ENCODE assay signal across 9 mouse cellular contexts in the genomic region with DNA sequence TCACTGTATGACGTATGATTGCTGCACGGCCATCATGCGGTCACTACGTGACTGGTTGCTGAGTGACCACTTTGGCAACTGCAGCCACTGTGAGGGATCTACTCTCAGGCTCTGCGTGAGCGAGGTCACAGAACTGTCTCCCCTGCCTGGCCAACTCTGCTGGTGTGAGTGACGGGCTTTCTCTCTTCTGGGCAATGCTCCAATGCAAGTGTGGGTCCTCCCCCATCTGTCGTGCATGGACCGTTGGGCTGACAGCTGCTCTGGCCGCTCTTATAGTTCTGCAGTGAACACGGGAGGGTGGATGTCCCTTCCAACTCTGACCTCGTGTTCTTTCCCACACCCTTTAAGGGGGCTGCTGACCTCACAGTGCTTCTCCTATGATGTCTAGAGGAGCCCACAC. TPM values are rescaled to one million over a fixed set of nuclear protein-coding genes. Genes with fewer than 3 reads are reported as not detected.
DNase-seq lines count a peak whose midpoint lies in the region; ATAC-seq lines count a peak whose summit lies in the region.
"Had no signal": no experiment of that assay in that cellular context is flagged by ENCODE, and none has a peak within 500 bp of the region (broad histone marks: within the 10 kb centered on the region; RNA-seq: fewer than 3 reads in every experiment).

No protein-coding gene starts in this region.

- H3K27ac ChIP-seq in embryonic facial prominence, embryonic 14.5 days (replicated peaks; ENCODE audit: low read depth, low read length) = peak overlapping the region; percentile 28; the same call in 1 of the 2 replicates
- H3K27ac ChIP-seq in liver, embryonic 11.5 days (ENCODE audit: low read depth, low read length) = peak overlapping the region; percentile 32

- H3K27me3 ChIP-seq in embryonic facial prominence, embryonic 14.5 days (replicated peaks; ENCODE audit: control insufficient read depth, insufficient read depth, low read length) = no peaks in the 10 kb centered on the region
- H3K27me3 ChIP-seq in liver, embryonic 11.5 days (replicated peaks; ENCODE audit: control insufficient read depth, insufficient read depth, low read length) = no peaks in the 10 kb centered on the region

- H3K9ac ChIP-seq in embryonic facial prominence, embryonic 14.5 days (ENCODE audit: low read depth, low read length) = no peak overlapping the region
- no peak overlapping the region for H3K9ac ChIP-seq in liver, embryonic 11.5 days (ENCODE audit: low read depth, low read length)

- H3K4me3 ChIP-seq in embryonic facial prominence, embryonic 14.5 days (ENCODE audit: low read depth, low read length) = no peak overlapping the region
- no peak overlapping the region for H3K4me3 ChIP-seq in liver, embryonic 11.5 days (ENCODE audit: low read depth, low read length)

- DNase-seq in gastrocnemius, postnatal 14 days = peak; percentile 66
- no peak for DNase-seq in gastrocnemius, adult 8-10 months (ENCODE audit: low spot score in 2 of 2)
- peak; percentile 82 for DNase-seq in embryonic facial prominence, embryonic 14.5 days (ENCODE audit: low spot score)
- DNase-seq in heart, postnatal 14 days = peak; percentile 63 to 68
- no peak for DNase-seq in liver, embryonic 11.5 days (ENCODE audit: low spot score)
- DNase-seq in retina, postnatal 1 day = peak; percentile 93
- no peak for DNase-seq in embryo, embryonic 10.5 days (ENCODE audit: low spot score)
- DNase-seq in B cell, adult 2 months = no peak

- no peaks in the 10 kb centered on the region for H3K36me3 ChIP-seq in embryonic facial prominence, embryonic 14.5 days (ENCODE audit: control insufficient read depth, insufficient read depth, low read length)
- H3K36me3 ChIP-seq in liver, embryonic 11.5 days (ENCODE audit: control insufficient read depth, insufficient read depth, low read length) = no peaks in the 10 kb centered on the region

- 65% methylated on average over 12 of the region's 12 CpGs for WGBS in embryonic facial prominence, embryonic 14.5 days
- 58% methylated on average over 12 of the region's 12 CpGs for WGBS in liver, embryonic 11.5 days

- peaks cover 20% of the 10 kb centered on the region for H3K4me1 ChIP-seq in embryonic facial prominence, embryonic 14.5 days (ENCODE audit: control insufficient read depth, insufficient read depth, low read length)
- H3K4me1 ChIP-seq in liver, embryonic 11.5 days (replicated peaks; ENCODE audit: control insufficient read depth, insufficient read depth, low read length) = peaks cover 74% of the 10 kb centered on the region

- no peak overlapping the region for H3K4me2 ChIP-seq in embryonic facial prominence, embryonic 14.5 days (ENCODE audit: low read depth, low read length)
- no peak overlapping the region for H3K4me2 ChIP-seq in liver, embryonic 11.5 days

- intact Hi-C loops in gastrocnemius, postnatal 14 days (cut with DNase I; ENCODE audit: low total_unique reads) = no loop called here
- intact Hi-C loops in heart, postnatal 14 days (cut with DNase I) = no loop called here

- peak; percentile 56; the same call in 1 of the 2 replicates for ATAC-seq in embryonic facial prominence, embryonic 14.5 days (ENCODE audit: low read depth)
- no peak for ATAC-seq in liver, embryonic 11.5 days (replicated peaks; ENCODE audit: low FRiP score)

- no peaks in the 10 kb centered on the region for H3K9me3 ChIP-seq in embryonic facial prominence, embryonic 14.5 days (ENCODE audit: control insufficient read depth, low read length)
- no peaks in the 10 kb centered on the region for H3K9me3 ChIP-seq in liver, embryonic 11.5 days (ENCODE audit: control insufficient read depth, low read length)

RNA-seq across cellular contexts. Expression of gene Egfl7, which starts 6.4 kb away (rescaled TPM):
- 100 to 1,000 TPM in 1 of 2 experiments, 10 to 100 TPM in 1; 64.1 to 106 TPM for total RNA-seq in gastrocnemius, postnatal 14 days (2021)
- total RNA-seq in gastrocnemius, adult 8-10 months (2022) = 10 to 100 TPM; 28.7 to 37.4 (median 31.6) TPM
- polyA plus RNA-seq in embryonic facial prominence, embryonic 14.5 days (2014; fragmentation: Nextera tagmentation; extraction: Ambion mirVana) = 110 and 119 TPM in 2 replicates
- 100 to 1,000 TPM; 224 to 237 TPM for total RNA-seq in heart, postnatal 14 days (2021)
- polyA plus RNA-seq in liver, embryonic 11.5 days (2014; fragmentation: Nextera tagmentation; extraction: Ambion mirVana) = 161 and 181 TPM in 2 replicates

RNA-seq across cellular contexts. Expression of gene Gm20532, which starts 13.0 kb away (rescaled TPM):
- not detected for total RNA-seq in gastrocnemius, postnatal 14 days (2021)
- total RNA-seq in gastrocnemius, adult 8-10 months (2022) = not detected
- polyA plus RNA-seq in embryonic facial prominence, embryonic 14.5 days (2014; fragmentation: Nextera tagmentation; extraction: Ambion mirVana) = not detected in 2 replicates
- not detected for total RNA-seq in heart, postnatal 14 days (2021)
- polyA plus RNA-seq in liver, embryonic 11.5 days (2014; fragmentation: Nextera tagmentation; extraction: Ambion mirVana) = not detected in 2 replicates
- total RNA-seq: ES-E14 had no signal

RNA-seq across cellular contexts. Expression of gene Agpat2, which starts 30.8 kb away (rescaled TPM):
- total RNA-seq in gastrocnemius, postnatal 14 days (2021) = 1 to 10 TPM; 4.9 to 6.3 TPM
- 1 to 10 TPM; 2.9 to 8.9 (median 5.6) TPM for total RNA-seq in gastrocnemius, adult 8-10 months (2022)
- polyA plus RNA-seq in embryonic facial prominence, embryonic 14.5 days (2014; fragmentation: Nextera tagmentation; extraction: Ambion mirVana) = 25.1 and 26.7 TPM in 2 replicates
- total RNA-seq in heart, postnatal 14 days (2021) = 10 to 100 TPM; 47.8 to 51.8 TPM
- polyA plus RNA-seq in liver, embryonic 11.5 days (2014; fragmentation: Nextera tagmentation; extraction: Ambion mirVana) = 36.1 and 40.1 TPM in 2 replicates

RNA-seq across cellular contexts. Expression of gene Fam69b, which starts 54.9 kb away (rescaled TPM):
- 1 to 10 TPM; 1.4 to 3.1 TPM for total RNA-seq in gastrocnemius, postnatal 14 days (2021)
- total RNA-seq in gastrocnemius, adult 8-10 months (2022) = 1 to 10 TPM; 1.3 to 2.1 (median 1.6) TPM
- polyA plus RNA-seq in embryonic facial prominence, embryonic 14.5 days (2014; fragmentation: Nextera tagmentation; extraction: Ambion mirVana) = 31.1 and 40.1 TPM in 2 replicates
- total RNA-seq in heart, postnatal 14 days (2021) = 10 to 100 TPM; 15.4 to 17.0 TPM
- 10.5 and 11.1 TPM in 2 replicates for polyA plus RNA-seq in liver, embryonic 11.5 days (2014; fragmentation: Nextera tagmentation; extraction: Ambion mirVana)

RNA-seq across cellular contexts. Expression of gene Notch1, which starts 56.9 kb away (rescaled TPM):
- total RNA-seq in gastrocnemius, postnatal 14 days (2021) = 10 to 100 TPM; 17.1 to 18.9 TPM
- 1 to 10 TPM; 4.9 to 7.0 (median 5.2) TPM for total RNA-seq in gastrocnemius, adult 8-10 months (2022)
- 29.9 and 35.8 TPM in 2 replicates for polyA plus RNA-seq in embryonic facial prominence, embryonic 14.5 days (2014; fragmentation: Nextera tagmentation; extraction: Ambion mirVana)
- total RNA-seq in heart, postnatal 14 days (2021) = 10 to 100 TPM; 43.8 to 49.4 TPM
- 7.1 and 10.5 TPM in 2 replicates for polyA plus RNA-seq in liver, embryonic 11.5 days (2014; fragmentation: Nextera tagmentation; extraction: Ambion mirVana)

Comparison
In these comparisons a context has a peak if more than half of its experiments do, and no peak if none do; other contexts are left out.
1. DNase-seq: peak in gastrocnemius, postnatal 14 days (single experiment), embryonic facial prominence, embryonic 14.5 days (single experiment), heart, postnatal 14 days (2 of 2) and retina, postnatal 1 day (single experiment); none in gastrocnemius, adult 8-10 months (0 of 2), liver, embryonic 11.5 days (single experiment), embryo, embryonic 10.5 days (single experiment) and B cell, adult 2 months (0 of 2).
2. RNA of gene Agpat2, which starts 30.8 kb away (total RNA-seq): 47.8 to 51.8 TPM in heart, postnatal 14 days; 4.9 to 6.3 TPM in gastrocnemius, postnatal 14 days and 2.9 to 8.9 TPM in gastrocnemius, adult 8-10 months; every median in the first group is over 4 times any median in the second.